Mouse (Mus musculus): ENCODE measurements around the gene Olfr39. TPM values are rescaled to one million over a fixed set of nuclear protein-coding genes. Genes with fewer than 3 reads are reported as not detected.
"Not testable (repeated sequence)": the region's sequence is repeated elsewhere in the genome, so short reads cannot be mapped to it uniquely, and the experiment has no call there.

Olfr39 gene
- polyA plus RNA-seq (2015; fragmentation: Nextera tagmentation; extraction: Ambion mirVana) = not detected in 2 replicates

- Histone ChIP-seq H3K27me3 (no peaks in the 10 kb centered on the region), H3K36me3 (no peaks in the 10 kb centered on the region), H3K9ac (replicated peaks) (no peak within 1 kb of the TSS), H3K27ac (no peak within 1 kb of the TSS), H3K4me3 (replicated peaks) (no peak within 1 kb of the TSS), H3K9me3 (no peaks in the 10 kb centered on the region; the same call in 1 of the 2 replicates), H3K4me2 (replicated peaks) (no peak within 1 kb of the TSS), H3K4me1 (replicated peaks) (no peaks in the 10 kb centered on the region)
- no peak for ATAC-seq
- WGBS = 82% methylated on average over 1 of the region's 1 CpGs
These were observed at the start of gene Olfr39 for GRCm38 (mm10) chr9:20282051-20282450. Gene Olfr39 (plus strand): TSS chr9:20282351.

- ATAC-seq = no peak
- Histone ChIP-seq H3K4me3 (replicated peaks) (no peak within 1 kb of the TSS), H3K4me1 (replicated peaks) (no peaks in the 10 kb centered on the region), H3K9ac (replicated peaks) (no peak within 1 kb of the TSS), H3K36me3 (no peaks in the 10 kb centered on the region), H3K27me3 (no peaks in the 10 kb centered on the region), H3K9me3 (peaks cover 4% of the 10 kb centered on the region), H3K27ac (no peak within 1 kb of the TSS), H3K4me2 (replicated peaks) (no peak within 1 kb of the TSS)
These were observed 45.3 kb upstream of the Olfr39 start, which contains the start of gene Olfr872 for GRCm38 (mm10) chr9:20236819-20237218. Gene Olfr872 (plus strand): TSS chr9:20237119.

GRCm38 (mm10) chr9:20237378-20237777, 44.8 kb upstream of the Olfr39 start:
- no peak overlapping the region for H3K27ac ChIP-seq
- H3K4me3 ChIP-seq (replicated peaks) = no peak overlapping the region
- peaks cover 3% of the 10 kb centered on the region; the same call in 1 of the 2 replicates for H3K9me3 ChIP-seq
- no peaks in the 10 kb centered on the region for H3K4me1 ChIP-seq (replicated peaks)
- H3K4me2 ChIP-seq (replicated peaks) = no peak overlapping the region
- WGBS = 72% methylated on average over 2 of the region's 2 CpGs
- ATAC-seq = no peak
- no peaks in the 10 kb centered on the region for H3K27me3 ChIP-seq
- H3K9ac ChIP-seq (replicated peaks) = no peak overlapping the region
- H3K36me3 ChIP-seq = no peaks in the 10 kb centered on the region

- not testable (repeated sequence) for H3K9me3 ChIP-seq; H3K4me1 ChIP-seq (replicated peaks); ATAC-seq; H3K27me3 ChIP-seq; H3K4me2 ChIP-seq (replicated peaks); H3K4me3 ChIP-seq (replicated peaks); H3K36me3 ChIP-seq; H3K9ac ChIP-seq (replicated peaks); H3K27ac ChIP-seq
- 86% methylated on average over 5 of the region's 5 CpGs for WGBS
These were observed 13.4 kb downstream of the Olfr39 start for GRCm38 (mm10) chr9:20295562-20295961.

GRCm38 (mm10) chr9:20298232-20298631, 16.1 kb downstream of the Olfr39 start, which contains the start of gene Olfr873:
Gene Olfr873 (plus strand): TSS chr9:20298532.
- H3K4me3 ChIP-seq (replicated peaks) = no peak within 1 kb of the TSS
- H3K27me3 ChIP-seq = no peaks in the 10 kb centered on the region
- H3K27ac ChIP-seq = no peak within 1 kb of the TSS
- H3K4me2 ChIP-seq (replicated peaks) = no peak within 1 kb of the TSS
- peaks cover 4% of the 10 kb centered on the region for H3K9me3 ChIP-seq
- H3K36me3 ChIP-seq = no peaks in the 10 kb centered on the region
- ATAC-seq = no peak
- WGBS = 83% methylated on average over 1 of the region's 1 CpGs
- H3K9ac ChIP-seq (replicated peaks) = no peak within 1 kb of the TSS
- H3K4me1 ChIP-seq (replicated peaks) = no peaks in the 10 kb centered on the region

- Histone ChIP-seq H3K9me3 (no peaks in the 10 kb centered on the region), H3K4me3 (replicated peaks) (no peak within 1 kb of the TSS), H3K27me3 (no peaks in the 10 kb centered on the region), H3K4me2 (replicated peaks) (no peak within 1 kb of the TSS), H3K4me1 (replicated peaks) (no peaks in the 10 kb centered on the region), H3K9ac (replicated peaks) (no peak within 1 kb of the TSS), H3K36me3 (no peaks in the 10 kb centered on the region), H3K27ac (no peak within 1 kb of the TSS)
- no peak for ATAC-seq
These were observed 53.8 kb downstream of the Olfr39 start, which contains the start of gene Olfr18 for GRCm38 (mm10) chr9:20335994-20336393. Gene Olfr18 (minus strand): TSS chr9:20336094.

Other genes with a start within 250 kb of the Olfr39 start
- not detected in 2 replicates for gene Olfr867, start 224.8 kb upstream of the Olfr39 start, polyA plus RNA-seq (2015; fragmentation: Nextera tagmentation; extraction: Ambion mirVana)
- gene Olfr868, start 183.7 kb upstream of the Olfr39 start, polyA plus RNA-seq (2015; fragmentation: Nextera tagmentation; extraction: Ambion mirVana) = not detected in 2 replicates
- gene Olfr869, start 153.3 kb upstream of the Olfr39 start, polyA plus RNA-seq (2015; fragmentation: Nextera tagmentation; extraction: Ambion mirVana) = not detected in 2 replicates
- not detected in 2 replicates for gene Olfr870, start 108.3 kb upstream of the Olfr39 start, polyA plus RNA-seq (2015; fragmentation: Nextera tagmentation; extraction: Ambion mirVana)
- gene Olfr871, start 70.1 kb upstream of the Olfr39 start, polyA plus RNA-seq (2015; fragmentation: Nextera tagmentation; extraction: Ambion mirVana) = not detected in 2 replicates
- gene Olfr872, start 45.2 kb upstream of the Olfr39 start, polyA plus RNA-seq (2015; fragmentation: Nextera tagmentation; extraction: Ambion mirVana) = not detected in 2 replicates
- gene Olfr873, start 16.2 kb downstream of the Olfr39 start, polyA plus RNA-seq (2015; fragmentation: Nextera tagmentation; extraction: Ambion mirVana) = not detected in 2 replicates
- gene Olfr18, start 53.7 kb downstream of the Olfr39 start, polyA plus RNA-seq (2015; fragmentation: Nextera tagmentation; extraction: Ambion mirVana) = 0.13 TPM in 1 of 2 replicates, not detected in the other
- gene Zfp560, start 102.8 kb downstream of the Olfr39 start, polyA plus RNA-seq (2015; fragmentation: Nextera tagmentation; extraction: Ambion mirVana) = 41.5 and 45.4 TPM in 2 replicates
- 17.5 and 20.1 TPM in 2 replicates for gene Zfp26, start 177.8 kb downstream of the Olfr39 start, polyA plus RNA-seq (2015; fragmentation: Nextera tagmentation; extraction: Ambion mirVana)
- gene Zfp426, start 210.4 kb downstream of the Olfr39 start, polyA plus RNA-seq (2015; fragmentation: Nextera tagmentation; extraction: Ambion mirVana) = 33.1 and 35.4 TPM in 2 replicates
- 143 and 151 TPM in 2 replicates for gene Zfp266, start 239.1 kb downstream of the Olfr39 start, polyA plus RNA-seq (2015; fragmentation: Nextera tagmentation; extraction: Ambion mirVana)

All from midbrain, embryonic 13.5 days (tissue).